Mouse (Mus musculus) hematopoietic stem cell, adult 5-6 weeks (primary cell): ENCODE measurements around the gene Sult2a5. TPM values are rescaled to one million over a fixed set of nuclear protein-coding genes. Genes with fewer than 3 reads are reported as not detected.

Experiments used
- ATAC-seq, 2 experiments: fragments of 125-278 bp in 1 of 2; replicated peaks in 1 of 2; 2 replicates each; pipeline ENCODE4 v1.8.0; 2016 to 2017; ENCODE audit warnings: inconsistent platforms in 2 of 2, mild to moderate bottlenecking in 2 of 2, moderate number of reproducible peaks in 2 of 2, low read depth in 1 of 2, moderate TSS enrichment in 1 of 2; ENCODE audit not compliant: low FRiP score in 2 of 2, poor library complexity in 2 of 2, severe bottlenecking in 2 of 2, insufficient read depth in 1 of 2, low TSS enrichment in 1 of 2
- total RNA-seq: library from RNA; stranded (forward); fragments of 172-1452, 232-1000 nt; gene quantifications from 2 replicates; pipeline ENCODE4 v1.2.3, GENCODE M21; 2017

The Sult2a5 gene
- total RNA-seq = not detected in 2 replicates

DNA sequence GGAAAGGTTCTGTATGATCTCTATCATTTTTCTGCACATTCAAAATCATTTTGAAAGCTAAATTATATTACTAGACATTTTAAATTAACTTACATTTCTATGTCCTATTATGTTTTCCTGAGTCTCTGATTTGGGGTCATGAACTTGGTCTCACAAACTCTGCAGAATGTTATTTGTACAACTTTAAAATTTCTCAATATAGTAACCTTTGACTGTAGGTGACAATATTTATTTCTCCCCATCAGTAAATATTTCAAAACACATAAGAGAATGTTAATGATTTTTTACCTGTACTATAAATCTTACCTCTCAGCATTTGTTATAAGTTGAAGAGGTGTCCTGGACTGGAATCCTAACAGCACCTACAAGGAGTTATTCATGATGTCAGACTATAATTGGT lies at the start of gene Sult2a5:
Gene Sult2a5, plus strand, starts transcription at position 301 of the 400 bp plus-strand sequence.
- ATAC-seq = no peak

Other genes with a start within 250 kb of the Sult2a5 start
- not detected in 2 replicates for gene Cabp5, start 225.8 kb upstream of the Sult2a5 start, total RNA-seq
- gene Bsph1, start 173.1 kb upstream of the Sult2a5 start, total RNA-seq = not detected in 2 replicates
- not detected in 2 replicates for gene Bsph2, start 52.9 kb upstream of the Sult2a5 start, total RNA-seq
- not detected in 2 replicates for gene Sult2a2, start 109.5 kb downstream of the Sult2a5 start, total RNA-seq
- gene Sult2a1, start 213.4 kb downstream of the Sult2a5 start, total RNA-seq = not detected in 2 replicates